Mouse (Mus musculus): ENCODE measurements around the gene Pclo. TPM values are rescaled to one million over a fixed set of nuclear protein-coding genes. Genes with fewer than 3 reads are reported as not detected.
"Not testable (repeated sequence)": the region's sequence is repeated elsewhere in the genome, so short reads cannot be mapped to it uniquely, and the experiment has no call there.

Gene Pclo
- total RNA-seq, 2 experiments from 2014 or later = 0.17 to 0.32 TPM

DNA sequence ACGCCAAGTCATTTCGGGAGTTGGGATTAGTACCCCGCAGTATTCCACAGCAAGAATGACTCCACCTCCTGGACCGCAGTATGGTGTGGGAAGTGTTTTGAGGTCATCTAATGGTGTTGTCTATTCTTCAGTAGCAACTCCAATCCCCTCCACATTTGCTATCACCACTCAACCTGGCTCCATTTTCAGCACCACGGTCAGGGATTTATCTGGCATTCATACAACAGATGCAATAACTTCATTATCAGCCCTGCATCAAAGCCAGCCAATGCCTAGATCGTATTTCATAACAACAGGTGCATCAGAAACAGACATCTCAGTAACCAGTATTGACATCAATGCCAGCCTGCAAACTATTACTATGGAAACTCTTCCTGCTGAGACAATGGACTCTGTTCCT, 165.7 kb downstream of the Pclo start:
- no peak for DNase-seq (ENCODE audit: low spot score)

DNA sequence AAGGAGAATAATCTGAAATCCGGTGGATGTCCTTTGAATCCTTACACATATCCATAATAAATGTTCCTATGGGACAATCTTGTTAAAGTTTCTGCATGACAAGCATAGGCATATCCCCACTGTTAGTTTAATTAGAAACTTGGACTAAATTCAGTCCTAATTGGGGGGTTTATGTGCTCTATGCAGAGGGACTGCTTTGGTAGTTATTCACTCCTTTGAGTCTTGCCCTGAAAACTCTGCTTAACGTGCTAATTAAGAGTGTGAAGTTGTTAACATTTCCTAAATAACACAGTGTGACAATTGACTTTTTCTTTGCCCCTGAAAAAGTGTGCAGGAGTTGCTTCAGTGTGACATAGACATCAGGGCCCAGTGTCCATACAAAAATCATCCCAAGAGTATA, 177.3 kb downstream of the Pclo start:
- no peak for DNase-seq (ENCODE audit: low spot score)

DNA sequence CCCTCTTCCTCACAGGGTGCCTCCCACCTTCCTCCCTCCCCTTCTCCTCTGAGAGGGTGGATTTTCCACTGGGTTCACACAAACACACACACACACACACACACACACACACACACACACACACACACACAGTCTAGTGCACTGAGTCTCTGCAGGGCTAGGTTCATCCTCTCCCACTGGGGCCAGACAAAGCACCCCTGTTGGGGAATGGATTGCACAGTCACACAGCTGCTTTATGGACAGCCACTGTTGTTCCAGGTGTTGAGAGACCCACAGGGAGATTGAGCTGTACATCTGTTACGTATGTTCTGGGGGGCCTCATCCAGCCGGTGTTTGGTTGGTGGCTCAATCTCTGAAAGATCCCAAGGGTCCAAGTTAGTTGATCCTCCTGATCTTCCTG, 182.0 kb downstream of the Pclo start:
- DNase-seq (ENCODE audit: low spot score) = no peak

GRCm38 (mm10) chr5:14700900-14701299, 186.2 kb downstream of the Pclo start:
- no peak for DNase-seq (ENCODE audit: low spot score)

DNA sequence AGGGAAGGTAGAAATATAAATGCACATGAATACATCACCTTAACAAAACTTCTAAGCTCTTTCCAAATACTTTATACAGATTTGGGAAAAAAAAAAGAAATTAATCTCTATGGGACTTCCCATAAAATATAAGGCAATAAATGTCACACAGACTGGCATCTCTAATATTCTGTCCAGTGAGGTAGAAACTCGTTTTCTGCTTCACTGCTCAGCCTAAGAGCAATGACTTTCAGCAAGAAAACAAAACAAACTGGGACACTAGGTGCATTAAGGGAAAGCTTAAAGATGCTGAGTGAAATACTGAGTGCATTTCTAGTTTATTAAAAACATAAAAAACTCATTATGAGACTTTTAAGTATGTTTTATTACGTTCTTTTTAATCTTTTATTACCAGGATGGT, 190.7 kb downstream of the Pclo start:
- DNase-seq (ENCODE audit: low spot score) = no peak

DNA sequence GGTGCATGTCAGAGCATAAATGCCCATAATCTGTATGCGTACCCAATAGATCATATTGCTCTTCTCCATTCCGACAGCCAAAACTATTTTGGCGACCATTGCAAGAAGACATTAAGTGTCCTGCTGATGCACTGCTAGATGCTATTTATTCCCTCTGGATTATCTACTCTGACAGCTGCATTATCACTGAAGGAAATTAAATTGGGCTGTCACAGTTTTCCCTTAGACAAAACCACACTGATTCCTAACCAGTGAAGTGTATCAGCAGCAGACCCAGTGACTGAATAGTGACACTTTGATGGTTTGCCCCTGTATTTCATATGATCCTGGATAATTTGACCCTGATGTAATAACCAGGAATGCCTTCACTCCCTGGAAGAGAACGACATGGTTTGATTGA, 192.6 kb downstream of the Pclo start:
- no peak for DNase-seq (ENCODE audit: low spot score)

DNA sequence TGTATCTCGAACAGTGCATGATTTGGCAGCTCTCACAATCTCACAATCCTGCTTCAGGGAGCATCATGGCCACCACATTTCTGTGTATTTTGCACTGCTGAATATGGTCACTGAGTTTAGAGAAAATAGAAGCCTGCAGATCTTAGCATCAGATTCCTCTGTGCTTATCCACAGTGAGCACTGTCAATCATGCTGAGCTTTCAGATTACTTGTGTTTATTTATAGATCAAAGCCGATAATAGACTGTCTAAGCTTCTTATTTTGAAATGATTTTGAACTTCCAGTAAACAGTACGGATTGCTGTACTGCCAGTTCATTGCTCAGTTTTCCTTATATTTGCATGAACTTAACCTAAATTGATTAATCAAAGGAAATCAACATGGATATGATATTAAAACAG, 208.9 kb downstream of the Pclo start:
- DNase-seq (ENCODE audit: low spot score) = no peak

DNA sequence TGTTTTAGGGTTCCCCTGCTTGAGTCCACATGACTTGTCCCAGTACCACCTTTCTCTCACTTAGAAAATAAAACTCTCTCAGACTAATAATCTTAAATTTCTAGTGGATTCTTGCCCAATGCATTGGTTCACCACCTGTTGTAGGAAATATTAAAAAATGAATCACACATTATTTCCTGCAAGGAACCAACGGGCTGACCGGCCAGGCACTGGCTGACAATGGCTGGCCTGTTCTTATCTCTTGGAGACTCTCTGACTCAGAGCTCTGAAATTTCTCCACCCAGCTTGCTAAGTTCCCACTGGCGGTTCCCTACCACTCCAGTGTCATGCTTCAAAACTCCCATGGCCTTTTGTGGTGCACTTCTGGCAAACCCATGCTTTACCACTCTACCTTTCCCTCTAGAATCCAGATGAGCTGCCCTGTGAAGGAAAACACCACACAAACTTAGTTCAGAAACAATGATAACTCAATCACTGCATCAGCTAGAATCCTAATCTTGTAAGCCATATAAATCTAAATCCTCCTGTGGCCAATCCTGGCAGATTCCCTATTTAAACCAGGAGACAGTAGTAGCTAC, 214.0 kb downstream of the Pclo start:
- no peak for DNase-seq (ENCODE audit: low spot score)

GRCm38 (mm10) chr5:14750882-14751281, 236.2 kb downstream of the Pclo start:
- DNase-seq (ENCODE audit: low spot score) = peak; percentile 30

DNA sequence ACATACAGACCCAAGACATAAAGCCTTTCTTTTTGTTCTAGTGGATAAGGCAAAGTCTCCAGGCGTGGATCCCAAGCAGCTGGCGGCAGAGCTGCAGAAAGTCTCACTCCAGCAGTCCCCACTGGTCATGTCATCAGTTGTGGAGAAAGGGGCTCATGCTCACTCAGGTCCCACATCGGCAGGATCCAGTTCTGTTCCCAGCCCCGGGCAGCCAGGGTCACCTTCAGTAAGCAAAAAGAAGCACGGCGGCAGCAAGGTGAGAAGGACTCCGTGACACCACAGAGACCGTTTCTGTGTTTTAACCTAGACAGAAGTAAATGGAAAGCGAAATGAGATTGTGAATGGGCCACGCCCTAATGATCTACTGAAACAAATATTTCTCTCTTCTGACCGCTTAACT, 252.0 kb downstream of the Pclo start:
- no peak for DNase-seq (ENCODE audit: low spot score)

DNA sequence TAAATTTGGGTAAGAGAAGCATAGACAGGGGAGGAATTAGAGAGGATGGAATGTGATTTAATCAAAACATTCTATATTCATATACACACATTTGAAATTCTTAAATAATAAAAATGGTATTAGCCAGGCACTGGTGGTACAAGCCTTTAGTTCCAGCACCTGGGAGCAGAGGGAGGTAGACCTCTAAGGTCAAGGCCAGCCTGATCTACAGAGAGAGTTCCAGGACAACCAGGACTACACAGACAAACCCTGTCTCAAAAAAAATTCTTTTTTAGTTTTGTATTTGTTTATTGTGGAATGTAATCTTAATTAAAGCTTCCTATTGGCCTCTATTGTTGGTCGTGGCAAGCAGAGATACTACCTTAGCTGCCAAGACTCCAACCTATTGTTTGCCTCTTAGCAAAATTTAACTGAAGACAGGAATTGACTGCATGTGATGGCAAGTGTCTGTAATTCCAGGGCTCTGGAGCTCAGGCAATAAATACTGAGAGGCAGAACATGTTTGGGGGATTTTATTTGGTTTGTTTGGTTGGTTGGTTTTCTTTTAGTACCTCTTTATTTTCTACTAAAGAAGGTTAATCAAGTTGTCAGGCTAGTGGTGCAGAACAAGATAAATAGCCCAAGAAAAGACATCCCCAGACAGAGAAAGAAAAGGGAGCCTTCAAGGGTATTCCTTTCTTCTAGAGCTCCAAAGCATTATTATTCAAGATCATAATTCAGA, 267.8 kb downstream of the Pclo start:
- no peak for DNase-seq (ENCODE audit: low spot score)

GRCm38 (mm10) chr5:14793891-14794290, 279.2 kb downstream of the Pclo start:
- no peak for DNase-seq (ENCODE audit: low spot score)

- no peak for DNase-seq (ENCODE audit: low spot score)
Observed at GRCm38 (mm10) chr5:14807136-14807535, 292.4 kb downstream of the Pclo start.

DNA sequence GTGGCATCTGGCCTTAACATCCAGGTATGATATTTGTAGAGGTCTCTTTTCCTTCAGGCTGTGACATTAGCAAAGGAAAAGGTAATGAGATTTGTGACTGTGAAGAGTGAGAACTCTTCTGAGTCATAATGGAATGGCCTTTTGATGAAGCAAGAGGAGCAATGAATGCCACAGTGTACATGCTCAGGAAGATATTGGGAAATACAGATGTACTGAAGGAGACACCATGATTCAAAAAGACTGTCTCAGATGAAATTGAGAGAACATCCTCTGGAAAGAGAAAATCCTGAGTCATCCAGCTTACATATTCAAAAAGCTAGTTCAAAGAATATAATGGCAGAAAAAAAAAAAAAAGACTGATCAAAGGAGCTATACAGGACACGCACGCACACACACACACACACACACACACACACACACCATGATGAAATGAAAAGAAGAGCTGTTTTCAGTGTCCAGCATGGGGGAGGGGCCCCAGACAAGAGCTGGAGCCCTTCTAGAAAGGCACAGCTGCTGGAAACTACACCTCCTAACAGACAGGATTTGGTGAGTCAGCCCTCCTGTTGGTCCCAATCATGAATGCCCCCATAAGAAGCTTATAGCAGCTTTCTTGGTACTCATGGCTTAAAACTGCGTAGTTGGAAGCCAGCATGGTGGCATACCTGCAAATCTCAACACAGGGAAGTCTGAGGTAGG, 318.6 kb downstream of the Pclo start:
- DNase-seq (ENCODE audit: low spot score) = no peak

DNA sequence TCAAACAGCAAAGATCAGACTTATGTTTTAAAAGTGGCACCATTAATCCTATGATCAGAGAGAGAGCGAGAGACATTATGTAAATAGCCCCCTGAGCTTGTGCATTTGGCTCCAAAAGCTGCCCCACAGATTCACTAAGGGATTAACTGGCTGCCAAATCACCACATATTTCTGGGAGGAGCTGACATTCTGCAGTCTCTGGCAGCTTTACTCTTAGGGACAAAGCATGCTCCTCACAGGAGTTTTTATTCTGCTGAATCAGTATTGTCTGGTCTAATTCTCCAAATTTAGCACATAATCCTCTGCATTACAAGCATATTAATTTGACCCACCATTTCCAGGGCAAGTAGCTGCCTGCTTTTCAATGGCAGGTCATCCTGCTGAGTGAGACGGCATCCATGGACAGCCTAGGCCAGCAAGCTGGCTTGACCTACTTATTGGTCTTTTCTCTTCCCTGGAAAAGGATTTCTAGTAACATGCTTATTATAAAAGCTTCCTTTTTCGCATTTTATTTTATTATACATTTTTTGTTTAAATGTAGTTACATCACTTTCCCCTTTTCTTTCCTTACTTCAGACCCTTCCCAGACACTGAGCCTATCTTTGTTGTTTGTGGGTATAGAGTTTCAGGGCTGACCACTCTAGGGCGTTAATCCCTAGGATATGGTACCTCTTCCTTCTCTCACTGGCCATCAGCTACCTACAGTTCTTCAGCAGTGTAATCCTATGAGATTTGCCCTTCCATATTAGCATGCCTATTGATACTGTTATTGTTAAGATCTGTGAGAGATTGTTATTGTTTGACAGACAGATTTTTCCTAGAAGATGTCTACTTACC, 319.7 kb downstream of the Pclo start:
- DNase-seq (ENCODE audit: low spot score) = no peak

GRCm38 (mm10) chr5:14853650-14854049, 338.9 kb downstream of the Pclo start:
- no peak for DNase-seq (ENCODE audit: low spot score)

DNA sequence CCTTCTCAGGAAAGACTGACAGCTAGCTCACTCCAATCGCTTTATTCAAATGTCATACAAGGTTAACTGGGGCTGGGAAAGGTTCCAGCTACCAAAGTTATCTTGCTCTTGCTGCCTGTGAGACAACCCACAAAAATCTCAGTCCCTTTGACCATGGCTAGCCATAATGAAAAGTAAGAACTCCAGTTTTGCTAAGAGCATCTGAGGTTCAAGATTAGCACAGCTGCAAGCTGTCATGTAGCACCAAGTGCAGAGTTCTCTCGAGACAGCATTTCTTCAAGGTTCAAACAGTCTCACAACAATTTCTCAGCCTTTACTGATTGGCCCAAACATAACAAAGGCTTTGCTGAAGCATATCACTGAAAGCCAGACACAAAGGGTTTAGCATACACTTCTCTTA, 370.6 kb downstream of the Pclo start:
- DNase-seq (ENCODE audit: low spot score) = not testable (repeated sequence)

DNA sequence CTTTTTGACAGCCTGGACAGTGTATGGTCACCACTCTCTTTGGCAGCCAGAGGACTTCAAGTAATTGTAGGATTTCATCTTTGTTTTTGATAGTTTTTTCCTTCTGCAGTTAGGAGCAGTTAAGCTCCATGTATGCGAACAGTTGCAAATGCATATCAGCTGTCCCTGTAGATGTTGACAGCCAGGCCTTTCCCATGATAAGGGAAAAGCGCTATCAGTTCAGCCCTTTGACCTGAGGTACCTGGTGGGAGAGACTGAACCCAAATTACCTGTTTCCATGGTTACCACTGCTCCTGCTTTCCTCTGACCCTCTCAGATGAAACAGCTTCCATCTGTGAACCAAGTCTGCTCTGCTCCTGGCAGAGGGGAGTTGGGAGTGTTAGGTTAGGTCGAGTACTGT, 377.5 kb downstream of the Pclo start:
- DNase-seq (ENCODE audit: low spot score) = no peak

DNA sequence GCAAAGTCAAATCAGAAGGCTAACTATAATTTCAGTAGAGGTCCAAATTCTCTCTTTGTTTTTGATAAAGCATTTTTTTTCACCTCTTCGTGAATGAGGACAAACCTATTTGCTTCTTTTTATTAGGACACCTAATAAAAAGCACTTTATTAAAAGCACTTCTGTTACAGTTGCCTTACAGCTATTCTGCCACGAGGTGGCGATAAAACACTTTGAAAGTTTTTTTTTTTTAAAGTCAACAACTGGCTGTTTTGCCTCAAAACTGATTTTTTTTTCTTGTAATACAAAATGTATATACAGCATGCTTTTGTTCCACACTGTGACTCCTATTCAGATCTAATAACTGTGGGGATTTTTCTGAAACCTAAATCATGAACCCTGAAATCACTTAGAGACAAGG, 388.8 kb downstream of the Pclo start:
- not testable (repeated sequence) for DNase-seq (ENCODE audit: low spot score)
